Mouse (Mus musculus) hindbrain, embryonic 13.5 days (tissue): ENCODE measurements at regions not wholly inside any gene's neighbourhood (a gene's known extent, or its start where the extent isn't known, plus 50 kb on each side); places are given as distances from the start of the nearest gene placed in this dataset.

ENCODE experiments used
- ATAC-seq: fragments of 200-750 bp; cut with Nextera tagmentation; 2 replicates; pipeline ENCODE4 v1.8.0; 2017; ENCODE audit warnings: moderate TSS enrichment; ENCODE audit not compliant: low FRiP score
- H3K27ac ChIP-seq: fragments of 300-500 bp; sonication (generic); 2 replicates; pipeline ENCODE4 v1.5.1; 2015; ENCODE audit warnings: inconsistent platforms, mild to moderate bottlenecking, moderate library complexity
- H3K27me3 ChIP-seq: fragments of 300-500 bp; sonication (generic); 2 replicates; pipeline ENCODE4 v1.6.1; 2015; ENCODE audit warnings: mild to moderate bottlenecking, inconsistent platforms
- H3K36me3 ChIP-seq: fragments of 300-500 bp; sonication (generic); 2 replicates; pipeline ENCODE4 v1.6.1; 2015; ENCODE audit warnings: mild to moderate bottlenecking, inconsistent platforms
- H3K4me1 ChIP-seq: fragments of 300-500 bp; sonication (generic); replicated peaks from 2 replicates; pipeline ENCODE4 v1.6.1; 2015; ENCODE audit warnings: inconsistent platforms
- H3K4me2 ChIP-seq: fragments of 300-500 bp; sonication (generic); 2 replicates; pipeline ENCODE4 v1.6.1; 2015; ENCODE audit warnings: inconsistent platforms, mild to moderate bottlenecking, moderate library complexity
- H3K4me3 ChIP-seq: fragments of 300-500 bp; sonication (generic); 2 replicates; pipeline ENCODE4 v1.5.1; 2015; ENCODE audit warnings: mild to moderate bottlenecking, inconsistent platforms
- H3K9ac ChIP-seq: fragments of 300-500 bp; sonication (generic); 2 replicates; pipeline ENCODE4 v1.6.1; 2015; ENCODE audit warnings: mild to moderate bottlenecking, inconsistent platforms
- H3K9me3 ChIP-seq: fragments of 300-500 bp; sonication (generic); 2 replicates; pipeline ENCODE4 v1.6.1; 2016; ENCODE audit warnings: inconsistent platforms
- WGBS: fragments of 180-500 bp; shearing (Covaris S2); methylation state at CpG from one replicate; pipeline ENCODE4 v1.1.7; 2015; 5-methylcytosine and 5-hydroxymethylcytosine counted together

DNA sequence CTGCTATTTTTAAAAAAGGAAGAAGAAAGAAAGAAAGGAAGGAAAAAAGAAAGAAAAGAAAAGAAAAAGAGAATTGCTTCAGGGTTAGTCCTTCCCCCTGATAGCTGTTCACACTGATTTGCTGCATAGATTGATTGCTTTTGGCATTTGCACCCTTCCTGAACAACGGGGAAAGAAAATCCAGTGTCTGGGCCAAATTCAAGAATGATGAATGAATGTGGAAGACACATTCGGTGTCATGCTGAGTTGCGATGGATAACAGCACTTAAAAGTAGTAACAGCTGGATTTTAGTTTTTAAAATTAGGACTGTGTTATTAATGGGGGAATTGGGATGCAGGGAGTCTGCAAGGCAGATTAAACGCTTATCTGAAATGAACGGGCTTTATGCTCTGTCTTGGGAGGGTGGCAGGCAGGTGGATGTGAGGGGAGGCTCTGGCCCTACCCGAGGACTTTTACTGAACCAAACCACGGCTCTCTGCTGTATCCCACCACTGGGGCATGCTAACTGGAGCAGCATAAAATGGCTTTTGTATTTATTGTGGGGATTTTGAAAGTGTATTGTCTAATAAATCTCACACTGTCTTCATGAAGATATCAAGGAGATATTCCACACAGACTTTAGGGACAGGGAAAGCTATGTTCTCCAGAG, 114.4 kb downstream of the Lca5 start:
- 23% methylated on average over 7 of the region's 7 CpGs for WGBS
- peak; percentile 79 for ATAC-seq
- H3K36me3 ChIP-seq: no peaks in the 10 kb centered on the region

DNA sequence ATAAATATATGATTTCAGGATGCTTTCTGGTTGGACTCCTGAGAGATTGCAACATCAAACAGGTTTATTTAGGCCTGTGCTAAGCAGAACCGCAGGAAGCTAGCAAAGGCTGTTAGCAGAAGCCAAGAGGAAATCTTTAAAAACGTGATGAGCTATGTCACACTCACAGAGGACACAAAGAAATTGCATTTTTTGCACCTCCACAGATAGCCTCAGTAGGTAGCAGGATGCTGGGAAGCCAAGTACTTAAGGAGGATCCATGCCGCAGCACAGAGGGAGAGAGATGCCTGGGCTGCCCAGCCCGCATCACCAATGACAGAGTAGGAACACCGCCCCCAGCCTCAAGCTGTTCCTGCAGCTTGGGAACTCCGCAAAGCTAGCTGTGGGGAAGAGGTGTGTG, 115.0 kb downstream of the Lca5 start:
- 13% methylated on average over 6 of the region's 6 CpGs for WGBS

More for the DNA sequence above, 114.4 kb downstream of the Lca5 start:
- Histone ChIP-seq H3K9ac (no peak overlapping the region), H3K4me2 (peak overlapping the region; percentile 30), H3K4me3 (no peak overlapping the region), H3K4me1 (peaks cover 16% of the 10 kb centered on the region), H3K9me3 (no peaks in the 10 kb centered on the region), H3K27me3 (no peaks in the 10 kb centered on the region), H3K27ac (peak overlapping the region; percentile 70)

DNA sequence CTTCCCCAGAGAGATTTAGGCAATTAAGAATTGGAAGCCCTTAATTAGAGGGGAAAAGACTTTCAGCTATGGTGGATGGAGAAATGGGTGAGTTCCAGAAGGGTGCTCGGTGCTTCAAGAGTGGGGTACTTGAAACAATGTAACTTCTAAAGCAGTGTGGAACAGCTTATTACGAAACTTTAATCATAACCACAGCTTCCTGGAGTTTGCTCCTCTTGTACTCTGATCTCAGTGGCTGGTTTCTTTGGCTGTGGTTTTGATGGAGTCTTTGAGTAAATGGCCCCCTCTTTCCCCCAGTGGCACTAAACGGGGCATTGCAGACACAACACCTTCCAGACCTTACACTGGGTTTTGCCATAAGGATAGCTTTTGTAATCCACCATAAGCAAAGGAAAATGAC, 116.6 kb downstream of the Lca5 start:
- H3K27me3 ChIP-seq: no peaks in the 10 kb centered on the region
- no peak overlapping the region for H3K4me2 ChIP-seq
- no peak overlapping the region for H3K27ac ChIP-seq
- H3K36me3 ChIP-seq: no peaks in the 10 kb centered on the region
- no peak overlapping the region for H3K4me3 ChIP-seq
- H3K4me1 ChIP-seq: peaks cover 19% of the 10 kb centered on the region
- no peak for ATAC-seq
- 77% methylated on average over 3 of the region's 3 CpGs for WGBS
- H3K9ac ChIP-seq: no peak overlapping the region
- H3K9me3 ChIP-seq: no peaks in the 10 kb centered on the region

More for the DNA sequence above, 115.0 kb downstream of the Lca5 start:
- peak; percentile 81 for ATAC-seq
- Histone ChIP-seq H3K9me3 (no peaks in the 10 kb centered on the region), H3K27ac (peak overlapping the region; percentile 62), H3K4me1 (peaks cover 18% of the 10 kb centered on the region), H3K4me3 (no peak overlapping the region), H3K36me3 (no peaks in the 10 kb centered on the region), H3K4me2 (peak overlapping the region; percentile 30), H3K27me3 (no peaks in the 10 kb centered on the region), H3K9ac (no peak overlapping the region)

DNA sequence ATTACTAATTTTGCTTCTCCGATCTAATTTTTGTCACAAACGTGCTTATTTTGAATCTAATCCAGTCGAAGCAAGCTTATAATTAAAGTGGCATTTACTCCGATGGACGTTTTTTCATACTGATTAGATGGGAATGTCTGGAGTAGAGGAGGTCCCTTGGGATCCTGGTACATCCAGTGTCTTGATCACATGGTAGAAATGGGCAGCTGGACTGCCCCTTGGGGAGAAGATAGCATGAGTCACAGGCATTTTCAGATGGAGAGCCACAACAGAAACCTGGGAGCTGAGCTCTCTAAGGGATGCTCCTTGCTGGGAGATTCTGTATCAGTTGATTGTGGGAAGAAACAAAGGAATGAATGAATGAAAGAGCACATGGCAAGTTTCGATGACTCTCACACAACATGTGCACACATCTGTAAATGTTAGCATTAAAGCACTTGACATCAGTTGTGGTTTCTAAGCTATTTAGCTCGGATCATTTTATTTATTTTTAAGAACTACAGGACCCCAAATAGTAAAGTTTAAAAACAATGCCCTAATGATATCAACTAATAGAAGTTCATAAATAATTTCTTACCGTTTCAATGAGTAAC, 117.8 kb downstream of the Lca5 start:
- no peak overlapping the region for H3K27ac ChIP-seq
- H3K4me3 ChIP-seq: no peak overlapping the region
- ATAC-seq: no peak
- no peaks in the 10 kb centered on the region for H3K27me3 ChIP-seq
- no peak overlapping the region for H3K4me2 ChIP-seq
- H3K9me3 ChIP-seq: no peaks in the 10 kb centered on the region
- peaks cover 19% of the 10 kb centered on the region for H3K4me1 ChIP-seq
- H3K36me3 ChIP-seq: no peaks in the 10 kb centered on the region
- no peak overlapping the region for H3K9ac ChIP-seq
- WGBS: 74% methylated on average over 8 of the region's 8 CpGs

DNA sequence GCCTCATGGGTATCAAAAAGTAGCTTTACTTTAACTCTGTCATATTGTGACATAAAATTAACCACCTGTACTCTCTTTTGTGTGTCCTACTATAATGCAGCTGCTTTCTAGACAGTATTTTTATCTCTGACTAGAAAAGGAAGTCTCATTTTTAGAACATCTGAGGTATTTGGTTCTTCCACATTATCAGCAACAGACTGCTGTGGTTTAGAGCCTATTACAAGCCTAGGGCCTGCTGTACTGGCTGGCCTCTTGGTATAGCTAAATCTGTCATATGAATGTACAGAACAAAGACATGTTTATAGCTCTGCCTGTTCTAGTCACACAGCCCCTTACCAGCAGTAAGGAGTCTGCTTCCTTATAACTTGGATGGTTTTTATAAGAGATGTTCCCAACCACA, 119.1 kb downstream of the Lca5 start:
- H3K4me3 ChIP-seq: no peak overlapping the region
- no peak overlapping the region for H3K4me2 ChIP-seq
- peaks cover 21% of the 10 kb centered on the region for H3K4me1 ChIP-seq
- no peaks in the 10 kb centered on the region for H3K9me3 ChIP-seq
- ATAC-seq: no peak
- H3K27me3 ChIP-seq: no peaks in the 10 kb centered on the region
- no peaks in the 10 kb centered on the region for H3K36me3 ChIP-seq
- H3K27ac ChIP-seq: no peak overlapping the region
- no peak overlapping the region for H3K9ac ChIP-seq

DNA sequence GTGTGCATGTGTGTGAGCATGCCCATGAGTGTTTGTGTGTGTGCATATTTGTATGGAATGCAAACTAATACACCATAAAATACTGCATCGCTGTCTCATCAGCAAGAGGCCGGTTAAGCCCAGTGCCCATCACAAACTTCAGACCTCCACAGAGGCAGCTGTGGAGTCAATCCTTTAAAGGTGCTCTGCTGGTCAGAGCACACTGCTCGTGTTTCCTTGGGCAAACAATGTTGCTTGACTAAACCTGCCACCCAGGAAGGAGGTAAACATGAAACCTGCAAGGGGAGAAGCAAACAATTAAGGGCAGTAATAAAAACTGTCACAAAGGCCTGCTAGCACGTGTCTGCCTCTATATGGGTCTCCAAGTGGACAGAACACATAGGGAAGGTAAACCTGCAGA, 120.1 kb downstream of the Lca5 start:
- no peak overlapping the region for H3K9ac ChIP-seq
- H3K9me3 ChIP-seq: no peaks in the 10 kb centered on the region
- peaks cover 17% of the 10 kb centered on the region for H3K4me1 ChIP-seq
- no peaks in the 10 kb centered on the region for H3K27me3 ChIP-seq
- no peaks in the 10 kb centered on the region for H3K36me3 ChIP-seq
- no peak overlapping the region for H3K4me2 ChIP-seq
- no peak overlapping the region for H3K4me3 ChIP-seq
- no peak overlapping the region for H3K27ac ChIP-seq
- 71% methylated on average over 4 of the region's 4 CpGs for WGBS
- no peak for ATAC-seq

DNA sequence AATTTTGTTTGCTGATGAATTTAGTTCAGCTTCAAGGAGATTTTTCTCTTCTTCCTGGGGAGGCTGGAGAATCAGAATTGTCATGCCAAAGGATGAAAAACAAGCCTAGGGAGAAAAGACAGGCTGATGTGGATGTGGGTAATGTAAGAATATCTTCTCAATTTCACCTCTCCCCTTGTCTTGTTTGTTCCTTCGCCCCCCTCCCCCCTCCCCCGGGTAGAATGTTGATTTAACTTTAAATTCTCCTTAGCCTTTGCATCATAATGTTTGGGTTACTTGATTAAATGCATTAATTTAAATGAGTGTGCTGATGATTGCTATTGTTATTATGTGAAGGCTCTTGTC, 124.1 kb downstream of the Lca5 start:
- no peak overlapping the region for H3K4me3 ChIP-seq
- H3K9ac ChIP-seq: no peak overlapping the region
- no peaks in the 10 kb centered on the region for H3K9me3 ChIP-seq
- no peaks in the 10 kb centered on the region for H3K36me3 ChIP-seq
- H3K27ac ChIP-seq: no peak overlapping the region
- H3K4me2 ChIP-seq: 0 out of 2 replicates have a peak overlapping the region, but pooled peaks have one; percentile 8
- 62% methylated on average over 2 of the region's 2 CpGs for WGBS
- H3K27me3 ChIP-seq: no peaks in the 10 kb centered on the region
- no peak for ATAC-seq
- H3K4me1 ChIP-seq: peaks cover 15% of the 10 kb centered on the region

DNA sequence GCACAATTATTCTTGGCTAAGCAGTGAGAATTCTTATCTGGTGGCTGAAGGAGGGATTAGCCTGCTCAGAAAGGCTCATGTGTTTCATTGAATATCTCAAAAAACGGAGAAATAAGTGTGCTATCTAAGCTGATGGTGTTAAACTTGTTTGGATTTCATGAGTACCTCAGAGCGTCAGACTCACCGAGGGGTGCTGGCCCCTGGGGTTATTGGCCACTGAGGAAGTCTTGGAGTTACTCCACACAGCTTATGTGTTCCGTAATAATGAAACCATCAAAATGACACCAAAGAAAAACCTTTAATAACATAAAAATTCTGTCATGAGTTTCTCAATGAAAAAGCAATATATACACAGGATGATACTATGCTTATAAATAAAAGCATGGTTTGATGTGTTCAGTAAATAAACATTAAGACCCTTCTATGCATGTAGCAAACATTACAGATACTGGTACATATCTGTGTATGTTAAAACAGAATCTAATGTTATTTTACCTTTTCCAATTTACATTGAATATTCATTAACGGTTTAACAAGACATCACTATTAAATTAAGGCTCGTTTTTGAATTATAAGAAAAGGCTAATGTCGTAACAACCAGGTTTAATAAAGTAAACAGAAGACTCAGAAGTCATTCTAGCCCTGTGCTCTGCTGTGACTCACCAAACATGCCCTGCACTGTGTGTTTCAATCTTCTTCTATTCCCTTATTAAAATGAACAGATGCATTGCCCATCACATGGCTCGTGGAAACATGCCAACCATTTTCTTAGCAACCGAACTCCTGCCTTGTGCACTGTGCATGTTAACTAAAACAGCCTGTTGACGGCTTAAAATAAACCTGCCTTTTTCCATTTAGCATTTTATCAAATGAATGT, 124.7 kb downstream of the Lca5 start:
- ATAC-seq: peak; percentile 87
- H3K27ac ChIP-seq: no peak overlapping the region
- H3K27me3 ChIP-seq: no peaks in the 10 kb centered on the region
- H3K9me3 ChIP-seq: no peaks in the 10 kb centered on the region
- WGBS: 54% methylated on average over 10 of the region's 10 CpGs
- H3K36me3 ChIP-seq: no peaks in the 10 kb centered on the region
- H3K4me3 ChIP-seq: no peak overlapping the region
- H3K4me2 ChIP-seq: 0 out of 2 replicates have a peak overlapping the region, but pooled peaks have one; percentile 8
- peaks cover 15% of the 10 kb centered on the region for H3K4me1 ChIP-seq
- H3K9ac ChIP-seq: no peak overlapping the region

DNA sequence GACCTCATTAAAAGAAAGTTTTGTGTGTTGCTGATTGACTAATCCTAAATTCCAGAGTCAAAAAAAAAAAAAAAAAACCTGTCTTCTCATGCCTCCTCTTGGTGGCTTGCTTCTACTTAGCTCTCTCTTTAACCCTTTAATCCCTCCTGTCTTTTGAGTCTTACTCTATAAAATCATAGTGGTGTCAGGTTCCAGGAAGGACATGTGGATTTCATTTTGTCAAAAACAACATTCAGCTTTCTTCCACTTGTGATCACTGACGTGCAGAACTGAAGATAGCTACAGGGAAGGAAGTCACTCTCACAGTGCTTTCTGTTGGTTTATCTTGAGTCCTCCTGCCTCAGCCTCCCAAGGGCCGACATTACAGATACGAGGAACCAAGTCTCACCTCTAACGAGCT, 132.2 kb downstream of the Lca5 start:
- H3K4me1 ChIP-seq: peaks cover 4% of the 10 kb centered on the region; the same call in 1 of the 2 replicates
- 78% methylated on average over 4 of the region's 4 CpGs for WGBS
- H3K4me2 ChIP-seq: no peak overlapping the region
- H3K9me3 ChIP-seq: no peaks in the 10 kb centered on the region
- H3K27ac ChIP-seq: no peak overlapping the region
- H3K9ac ChIP-seq: no peak overlapping the region
- no peaks in the 10 kb centered on the region for H3K27me3 ChIP-seq
- H3K4me3 ChIP-seq: no peak overlapping the region
- no peaks in the 10 kb centered on the region for H3K36me3 ChIP-seq
- ATAC-seq: no peak

DNA sequence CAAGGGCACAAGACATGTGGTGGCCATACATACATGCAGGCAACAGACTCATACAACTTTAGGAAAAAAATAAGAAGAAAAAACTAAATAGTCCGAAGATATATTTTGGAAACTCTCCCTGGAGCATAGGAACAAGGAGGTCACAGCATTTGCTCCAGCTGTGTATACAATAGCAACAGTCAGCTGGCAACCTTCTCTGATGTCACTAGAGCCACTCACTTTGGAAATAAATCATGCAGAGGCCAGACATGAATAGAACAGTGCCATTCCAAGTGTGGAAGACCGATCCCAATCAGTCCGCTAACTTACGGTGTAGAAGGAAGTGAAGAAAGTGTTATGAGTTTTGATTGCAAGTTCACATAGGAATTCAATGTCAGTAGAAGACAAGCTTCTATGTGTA, 132.8 kb downstream of the Lca5 start:
- no peak overlapping the region for H3K4me3 ChIP-seq
- peaks cover 4% of the 10 kb centered on the region; the same call in 1 of the 2 replicates for H3K4me1 ChIP-seq
- H3K36me3 ChIP-seq: no peaks in the 10 kb centered on the region
- H3K4me2 ChIP-seq: no peak overlapping the region
- H3K9me3 ChIP-seq: no peaks in the 10 kb centered on the region
- H3K27ac ChIP-seq: no peak overlapping the region
- no peak for ATAC-seq
- H3K9ac ChIP-seq: no peak overlapping the region
- WGBS: 90% methylated on average over 4 of the region's 4 CpGs
- H3K27me3 ChIP-seq: no peaks in the 10 kb centered on the region

DNA sequence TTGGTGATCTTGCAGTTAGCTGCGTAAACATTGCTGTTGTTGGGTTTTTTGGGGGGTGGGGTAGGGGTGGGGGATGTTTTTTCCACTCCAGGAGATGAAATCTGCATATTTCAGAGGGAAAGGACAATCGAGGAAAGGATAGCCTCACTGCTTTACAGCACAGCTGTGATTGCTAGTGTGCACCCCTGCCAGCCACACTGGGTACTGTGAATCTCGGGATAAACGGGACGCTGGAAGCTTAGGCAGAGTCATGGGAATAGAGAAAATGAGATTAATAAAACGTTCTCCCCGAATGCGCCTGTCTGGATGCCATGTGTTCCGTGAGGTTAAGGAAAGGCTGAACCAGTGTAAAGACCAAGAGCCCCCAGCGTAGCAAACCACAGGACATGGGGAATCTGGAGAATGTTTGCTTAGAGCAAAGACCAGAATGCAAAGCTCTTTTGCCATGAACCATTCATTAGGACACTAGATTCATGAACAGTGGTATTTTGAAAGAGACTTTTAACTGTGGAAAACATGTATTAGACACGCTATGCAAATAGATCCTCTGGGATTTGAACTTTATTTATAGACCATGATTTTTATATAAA, 133.5 kb downstream of the Lca5 start:
- Histone ChIP-seq H3K4me1 (peaks cover 4% of the 10 kb centered on the region; the same call in 1 of the 2 replicates), H3K4me3 (no peak overlapping the region), H3K9ac (no peak overlapping the region), H3K9me3 (no peaks in the 10 kb centered on the region), H3K4me2 (no peak overlapping the region), H3K27ac (no peak overlapping the region), H3K27me3 (no peaks in the 10 kb centered on the region), H3K36me3 (no peaks in the 10 kb centered on the region)
- ATAC-seq: no peak
- 65% methylated on average over 11 of the region's 11 CpGs for WGBS

DNA sequence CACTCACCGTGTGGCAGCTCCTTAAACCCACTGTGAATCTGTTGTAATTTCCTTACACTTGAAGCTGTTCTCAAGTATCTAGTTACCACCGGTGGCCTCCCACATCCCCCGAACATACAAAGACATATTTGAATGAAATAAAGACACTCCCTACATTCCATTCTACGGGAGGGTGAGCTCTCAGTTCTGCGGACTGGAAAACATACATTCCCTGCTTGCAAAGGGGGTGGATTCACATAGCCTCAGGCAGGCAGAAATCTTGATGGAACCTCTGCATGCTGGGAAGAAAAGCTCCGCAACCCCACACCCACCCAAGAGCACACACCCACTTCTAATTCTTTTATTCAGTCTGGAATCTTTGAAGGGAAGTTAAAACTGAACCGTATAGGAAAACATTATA, 136.0 kb downstream of the Lca5 start:
- 46% methylated on average over 7 of the region's 7 CpGs for WGBS
- H3K27ac ChIP-seq: no peak overlapping the region

More for the DNA sequence above, 136.0 kb downstream of the Lca5 start:
- Histone ChIP-seq H3K27me3 (no peaks in the 10 kb centered on the region), H3K36me3 (no peaks in the 10 kb centered on the region), H3K4me3 (no peak overlapping the region), H3K9ac (no peak overlapping the region), H3K4me2 (no peak overlapping the region), H3K9me3 (no peaks in the 10 kb centered on the region), H3K4me1 (peaks cover 4% of the 10 kb centered on the region; the same call in 1 of the 2 replicates)
- no peak for ATAC-seq
